Mouse (Mus musculus) kidney, embryonic 15.5 days (tissue): Measurements from ENCODE around the gene Mrpl21. TPM values are rescaled to one million over a fixed set of nuclear protein-coding genes. Genes with fewer than 3 reads are reported as not detected.

Experiments
- ATAC-seq: fragments of 200-750 bp; cut with Nextera tagmentation; replicated peaks from 2 replicates; pipeline ENCODE4 v1.8.0; 2017; ENCODE audit warnings: moderate TSS enrichment; ENCODE audit not compliant: low FRiP score
- H3K27ac ChIP-seq: fragments of 300-500 bp; sonication (generic); 2 replicates; pipeline ENCODE4 v1.5.1; 2015; ENCODE audit warnings: mild to moderate bottlenecking, inconsistent platforms
- H3K27me3 ChIP-seq: fragments of 300-500 bp; sonication (generic); 2 replicates; pipeline ENCODE4 v1.6.1; 2015; ENCODE audit warnings: inconsistent platforms
- H3K36me3 ChIP-seq: fragments of 300-500 bp; sonication (generic); 2 replicates; pipeline ENCODE4 v1.6.1; 2015; ENCODE audit warnings: inconsistent platforms
- H3K4me1 ChIP-seq: fragments of 300-500 bp; sonication (generic); 2 replicates; pipeline ENCODE4 v1.6.1; 2015; ENCODE audit warnings: inconsistent platforms
- H3K4me2 ChIP-seq: fragments of 300-500 bp; sonication (generic); 2 replicates; pipeline ENCODE4 v1.6.1; 2015; ENCODE audit warnings: moderate library complexity, mild to moderate bottlenecking, inconsistent platforms
- H3K4me3 ChIP-seq: fragments of 300-500 bp; sonication (generic); replicated peaks from 2 replicates; pipeline ENCODE4 v1.5.1; 2015; ENCODE audit warnings: mild to moderate bottlenecking, inconsistent platforms
- H3K9ac ChIP-seq: fragments of 300-500 bp; sonication (generic); 2 replicates; pipeline ENCODE4 v1.6.1; 2015; ENCODE audit warnings: mild to moderate bottlenecking, inconsistent platforms
- H3K9me3 ChIP-seq: fragments of 300-500 bp; sonication (generic); replicated peaks from 2 replicates; pipeline ENCODE4 v1.6.1; 2016; ENCODE audit warnings: inconsistent platforms
- WGBS: fragments of 180-500 bp; shearing (Covaris S2); methylation state at CpG from one replicate; pipeline ENCODE4 v1.1.7; 2015; ENCODE audit warnings: mixed read lengths; 5-methylcytosine and 5-hydroxymethylcytosine counted together
- polyA plus RNA-seq: library from polyadenylated mRNA; unstranded; fragments of >200 nt; fragmentation: Nextera tagmentation; extraction: Ambion mirVana; gene quantifications from 2 replicates; pipeline ENCODE4 v1.2.1, GENCODE M21; 2015

Gene Mrpl21
- polyA plus RNA-seq, 1 experiment from 2014 or later = 126 TPM

DNA sequence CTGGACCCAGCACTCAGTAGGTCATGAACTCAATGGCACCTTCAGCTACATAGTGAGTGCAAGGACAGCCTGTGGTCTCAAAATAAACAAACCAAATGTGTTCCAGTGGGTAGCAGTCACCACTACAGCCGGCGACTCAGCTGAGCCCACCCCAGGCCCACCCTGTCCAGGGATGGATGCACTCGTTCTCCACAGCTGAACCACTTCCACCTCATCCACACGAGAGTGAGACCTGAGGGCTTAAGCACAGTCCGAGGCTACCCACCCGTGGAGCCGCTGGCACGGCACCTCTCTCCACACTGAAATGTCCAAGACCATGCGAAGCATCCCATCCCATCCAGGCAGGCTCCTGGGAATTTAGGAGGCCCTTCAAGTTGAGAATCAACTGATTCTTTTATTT, 13.4 kb upstream of the Mrpl21 start:
- Histone ChIP-seq H3K27ac (no peak overlapping the region), H3K4me2 (no peak overlapping the region), H3K9me3 (no peaks in the 10 kb centered on the region), H3K4me1 (no peaks in the 10 kb centered on the region), H3K9ac (no peak overlapping the region), H3K27me3 (no peaks in the 10 kb centered on the region), H3K4me3 (no peak overlapping the region), H3K36me3 (peaks cover 97% of the 10 kb centered on the region)
- ATAC-seq = no peak
- 93% methylated on average over 9 of the region's 9 CpGs for WGBS

DNA sequence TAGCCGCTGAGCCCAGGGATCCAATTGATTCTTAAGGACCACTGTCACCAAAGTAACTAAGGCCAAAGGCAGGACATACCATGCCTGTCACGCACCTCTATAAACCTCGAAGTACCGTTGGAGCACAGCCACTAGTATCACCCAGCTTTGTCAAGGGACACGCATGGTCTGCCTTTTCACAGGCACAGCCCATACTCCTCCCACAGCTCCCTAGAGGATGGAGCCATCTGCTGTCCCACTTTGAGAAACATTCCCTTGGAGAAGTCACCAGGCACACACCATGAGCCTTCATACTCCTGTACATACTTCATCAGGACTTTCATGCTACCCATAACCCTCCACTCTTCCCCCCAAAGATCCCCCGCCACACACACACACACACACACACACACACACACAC, 12.9 kb upstream of the Mrpl21 start:
- Histone ChIP-seq H3K4me1 (no peaks in the 10 kb centered on the region), H3K4me2 (no peak overlapping the region), H3K27me3 (no peaks in the 10 kb centered on the region), H3K9me3 (no peaks in the 10 kb centered on the region), H3K36me3 (peaks cover 97% of the 10 kb centered on the region), H3K9ac (no peak overlapping the region), H3K27ac (no peak overlapping the region), H3K4me3 (no peak overlapping the region)
- WGBS = 95% methylated on average over 6 of the region's 6 CpGs
- no peak for ATAC-seq

DNA sequence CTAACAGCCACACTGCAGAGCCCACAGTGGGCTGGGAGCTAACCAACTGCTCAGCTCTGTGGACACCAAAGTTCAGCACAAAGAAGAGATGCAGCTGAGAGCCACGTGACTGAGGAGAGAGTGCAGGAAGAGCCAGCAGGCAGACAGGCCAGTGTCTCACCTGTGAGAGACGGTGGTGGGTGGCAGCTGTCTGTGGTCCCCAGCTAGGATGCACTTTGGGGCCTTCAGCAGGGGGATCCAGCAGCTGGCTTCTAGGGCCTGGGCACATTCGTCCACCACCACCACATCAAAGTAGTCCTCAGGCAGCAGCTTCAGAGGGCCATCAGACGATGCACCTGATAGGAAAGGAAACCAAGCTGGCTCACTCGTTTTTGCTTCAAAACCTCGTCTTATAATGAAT, 11.3 kb upstream of the Mrpl21 start:
- 89% methylated on average over 6 of the region's 6 CpGs for WGBS

DNA sequence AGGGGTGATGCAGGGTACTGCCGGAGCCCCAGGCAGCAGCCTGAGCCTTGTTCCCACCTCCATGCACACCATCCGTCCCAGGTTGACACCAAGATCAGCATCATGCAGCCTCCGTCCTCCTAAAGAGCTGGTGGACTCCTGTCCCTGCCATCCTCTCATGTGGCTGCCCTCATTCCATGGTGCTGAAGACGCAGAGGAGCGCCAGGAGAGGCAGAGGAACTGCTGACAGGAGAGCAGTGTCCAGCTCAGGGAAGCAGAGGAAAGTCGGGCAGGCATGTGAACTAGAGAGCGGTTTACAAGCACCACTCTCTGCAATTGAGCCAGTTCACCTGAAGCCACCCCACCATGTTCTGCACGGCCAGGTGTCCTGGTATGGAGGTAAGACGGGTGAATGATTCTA, 9.4 kb upstream of the Mrpl21 start:
- Histone ChIP-seq H3K9me3 (no peaks in the 10 kb centered on the region), H3K27ac (no peak overlapping the region), H3K9ac (no peak overlapping the region), H3K27me3 (no peaks in the 10 kb centered on the region), H3K36me3 (peaks cover 96% of the 10 kb centered on the region), H3K4me3 (no peak overlapping the region), H3K4me2 (no peak overlapping the region), H3K4me1 (no peaks in the 10 kb centered on the region)
- WGBS = 91% methylated on average over 9 of the region's 9 CpGs
- no peak for ATAC-seq

More for the DNA sequence above, 11.3 kb upstream of the Mrpl21 start:
- H3K36me3 ChIP-seq = peaks cover 96% of the 10 kb centered on the region
- H3K4me2 ChIP-seq = no peak overlapping the region
- H3K27ac ChIP-seq = no peak overlapping the region
- H3K4me3 ChIP-seq = no peak overlapping the region
- no peaks in the 10 kb centered on the region for H3K9me3 ChIP-seq
- H3K27me3 ChIP-seq = no peaks in the 10 kb centered on the region
- no peak overlapping the region for H3K9ac ChIP-seq
- no peaks in the 10 kb centered on the region for H3K4me1 ChIP-seq
- no peak for ATAC-seq

DNA sequence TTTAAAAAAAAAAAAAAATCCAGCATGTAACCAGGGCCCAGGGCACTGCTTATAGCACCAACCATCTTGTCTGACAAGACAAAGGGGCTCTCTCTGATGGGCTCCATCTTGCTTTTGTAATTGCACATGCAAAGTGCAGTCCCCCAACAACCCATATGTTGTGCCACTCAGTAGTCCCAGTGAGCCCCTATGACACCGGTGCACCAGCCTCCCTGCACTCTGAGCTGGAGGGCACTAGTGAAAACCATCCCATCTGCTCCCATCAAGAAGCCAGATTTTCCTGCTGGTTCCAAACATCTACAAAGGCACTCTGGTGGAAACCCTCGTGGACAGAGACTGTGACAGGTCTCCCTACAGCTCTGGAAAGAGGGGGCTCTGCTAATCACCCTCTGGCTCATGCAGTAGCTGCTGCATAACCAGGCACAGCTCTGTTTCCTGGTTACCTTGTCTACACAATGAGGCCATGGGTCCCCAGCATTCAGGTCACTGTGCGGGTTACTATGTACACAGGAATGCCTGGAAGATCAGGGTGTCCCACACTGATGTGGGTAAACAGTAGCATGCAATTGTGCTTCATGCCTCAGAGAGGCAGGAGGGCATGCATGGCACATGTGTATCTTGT, 6.8 kb upstream of the Mrpl21 start:
- no peaks in the 10 kb centered on the region for H3K27me3 ChIP-seq
- H3K36me3 ChIP-seq = peaks cover 92% of the 10 kb centered on the region
- no peak for ATAC-seq

DNA sequence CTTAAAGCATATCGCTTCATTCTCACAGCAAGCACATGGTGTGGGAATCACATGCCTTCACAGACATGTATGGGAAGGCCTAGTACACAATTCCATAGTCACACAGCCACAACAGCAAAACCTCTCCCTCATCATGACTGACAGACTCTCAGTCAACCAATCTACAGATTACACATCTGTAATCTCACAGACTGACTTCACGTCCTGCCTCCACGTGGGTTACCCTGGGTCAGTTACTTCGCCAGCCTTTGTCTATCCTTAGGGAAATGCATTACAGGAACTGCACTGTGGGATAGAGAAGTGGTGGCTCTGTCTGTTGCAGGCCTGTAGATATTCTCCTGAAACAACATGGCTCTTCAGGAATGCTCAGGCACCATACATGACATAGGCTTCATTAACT, 815 bp upstream of the Mrpl21 start:
- H3K27me3 ChIP-seq = no peaks in the 10 kb centered on the region

More for the DNA sequence above, 6.8 kb upstream of the Mrpl21 start:
- H3K4me2 ChIP-seq = no peak overlapping the region
- H3K4me3 ChIP-seq = no peak overlapping the region
- H3K4me1 ChIP-seq = no peaks in the 10 kb centered on the region
- H3K9me3 ChIP-seq = no peaks in the 10 kb centered on the region
- WGBS = 91% methylated on average over 3 of the region's 3 CpGs
- no peak overlapping the region for H3K9ac ChIP-seq
- H3K27ac ChIP-seq = no peak overlapping the region

DNA sequence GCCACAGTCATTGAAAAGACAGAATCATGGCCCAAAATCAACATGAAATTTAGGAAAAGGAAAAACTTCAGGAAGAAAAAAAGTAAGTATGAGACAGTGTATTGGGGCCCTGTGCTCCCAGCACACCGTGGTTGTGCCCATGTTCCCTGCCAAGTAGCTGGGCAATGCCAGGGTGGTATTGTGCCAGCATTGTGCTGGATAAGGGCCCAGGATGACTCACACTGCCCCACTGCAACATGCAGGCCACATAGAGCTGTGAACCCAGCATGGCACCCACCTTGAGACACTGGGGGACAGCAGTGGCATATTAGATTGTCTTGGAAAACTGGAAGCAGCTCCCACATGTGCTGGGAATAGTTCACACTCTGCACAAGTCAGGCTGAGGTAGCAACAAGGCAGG, 6.3 kb downstream of the Mrpl21 start:
- no peaks in the 10 kb centered on the region for H3K9me3 ChIP-seq
- H3K36me3 ChIP-seq = peaks cover 80% of the 10 kb centered on the region
- no peaks in the 10 kb centered on the region for H3K4me1 ChIP-seq
- H3K9ac ChIP-seq = no peak overlapping the region
- no peak overlapping the region for H3K27ac ChIP-seq
- no peaks in the 10 kb centered on the region for H3K27me3 ChIP-seq
- no peak for ATAC-seq
- WGBS = 100% methylated on average over 1 of the region's 1 CpGs
- H3K4me3 ChIP-seq = no peak overlapping the region
- H3K4me2 ChIP-seq = no peak overlapping the region

More for the DNA sequence above, 815 bp upstream of the Mrpl21 start:
- no peak for ATAC-seq
- peak overlapping the region; percentile 80 for H3K4me2 ChIP-seq
- WGBS = 74% methylated on average over 4 of the region's 4 CpGs
- H3K9ac ChIP-seq = peak overlapping the region; percentile 85
- peaks cover 20% of the 10 kb centered on the region for H3K4me1 ChIP-seq
- no peaks in the 10 kb centered on the region for H3K9me3 ChIP-seq
- H3K4me3 ChIP-seq = peak overlapping the region; percentile 96
- peaks cover 61% of the 10 kb centered on the region for H3K36me3 ChIP-seq
- H3K27ac ChIP-seq = no peak overlapping the region

DNA sequence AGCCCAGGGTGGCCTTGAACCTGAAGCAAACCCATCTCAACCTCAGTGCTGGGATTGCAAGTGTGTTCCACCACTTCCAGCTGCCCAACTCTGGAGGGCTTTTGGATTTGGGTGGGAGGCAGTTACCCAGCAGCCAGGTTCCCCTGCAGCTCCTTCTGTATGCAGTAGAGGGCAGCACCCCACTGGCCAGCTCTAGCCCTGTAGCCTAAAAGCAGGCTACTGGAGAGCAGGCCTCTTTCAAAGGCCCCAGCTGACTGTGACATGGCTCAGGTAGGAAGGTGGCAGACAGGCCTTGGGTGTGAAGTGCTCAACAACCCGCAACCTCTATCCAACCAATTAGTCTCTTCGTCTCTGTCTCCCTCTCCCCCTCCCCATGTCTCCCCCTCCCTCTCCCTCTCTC, 9.3 kb downstream of the Mrpl21 start:
- no peak overlapping the region for H3K27ac ChIP-seq
- no peak overlapping the region for H3K9ac ChIP-seq
- H3K4me3 ChIP-seq = no peak overlapping the region
- H3K9me3 ChIP-seq = no peaks in the 10 kb centered on the region
- 65% methylated on average over 2 of the region's 2 CpGs for WGBS
- peaks cover 54% of the 10 kb centered on the region for H3K36me3 ChIP-seq
- H3K4me2 ChIP-seq = no peak overlapping the region
- no peaks in the 10 kb centered on the region for H3K4me1 ChIP-seq
- H3K27me3 ChIP-seq = no peaks in the 10 kb centered on the region
- peak; percentile 76; the same call in 1 of the 2 replicates for ATAC-seq

DNA sequence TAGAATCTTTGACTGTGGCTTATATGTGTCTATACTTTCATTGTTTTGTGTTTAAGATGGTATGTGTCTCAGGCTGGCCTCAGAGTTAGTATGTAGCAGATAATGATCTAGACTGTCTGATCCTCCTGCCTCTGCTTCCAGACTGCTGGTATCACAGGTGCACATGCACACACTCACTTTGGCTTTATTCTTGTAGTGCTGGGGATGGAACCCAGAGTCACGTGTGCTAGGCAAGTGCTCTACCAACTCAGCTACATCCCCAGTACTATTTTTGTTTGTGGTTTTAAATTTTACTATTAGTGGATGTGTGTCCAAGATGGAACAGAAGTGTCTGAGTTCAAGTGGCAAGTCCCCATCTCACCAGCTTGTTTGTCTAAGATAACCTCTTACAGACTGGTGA, 10.3 kb downstream of the Mrpl21 start:
- Histone ChIP-seq H3K27ac (no peak overlapping the region), H3K9me3 (no peaks in the 10 kb centered on the region), H3K36me3 (peaks cover 44% of the 10 kb centered on the region), H3K27me3 (no peaks in the 10 kb centered on the region), H3K4me2 (no peak overlapping the region), H3K9ac (no peak overlapping the region), H3K4me3 (no peak overlapping the region), H3K4me1 (no peaks in the 10 kb centered on the region)
- ATAC-seq = no peak
- 90% methylated on average over 1 of the region's 1 CpGs for WGBS

DNA sequence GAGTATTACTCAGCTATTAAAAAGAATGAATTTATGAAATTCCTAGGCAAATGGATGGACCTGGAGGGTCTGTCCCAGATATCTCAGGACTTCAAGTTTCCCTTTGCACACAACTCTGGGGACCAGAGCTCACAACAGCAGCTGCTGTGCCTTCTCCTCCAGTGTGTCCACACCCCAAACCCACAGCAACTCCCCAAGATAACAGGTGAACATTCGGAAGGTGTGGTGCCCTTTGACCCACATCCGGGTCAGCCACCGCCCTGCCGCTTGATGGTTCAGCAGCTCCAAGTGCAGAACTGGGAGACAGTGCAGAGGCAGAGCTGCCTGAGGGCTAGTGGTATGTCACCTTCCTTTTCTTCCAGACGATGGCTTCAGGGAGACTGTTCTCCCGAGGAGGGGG, 12.5 kb downstream of the Mrpl21 start:
- H3K27me3 ChIP-seq = no peaks in the 10 kb centered on the region
- H3K9me3 ChIP-seq = no peaks in the 10 kb centered on the region
- no peak overlapping the region for H3K27ac ChIP-seq
- no peak for ATAC-seq
- no peak overlapping the region for H3K4me3 ChIP-seq
- H3K9ac ChIP-seq = no peak overlapping the region
- 80% methylated on average over 6 of the region's 6 CpGs for WGBS
- no peak overlapping the region for H3K4me2 ChIP-seq
- H3K36me3 ChIP-seq = peaks cover 22% of the 10 kb centered on the region
- H3K4me1 ChIP-seq = no peaks in the 10 kb centered on the region

DNA sequence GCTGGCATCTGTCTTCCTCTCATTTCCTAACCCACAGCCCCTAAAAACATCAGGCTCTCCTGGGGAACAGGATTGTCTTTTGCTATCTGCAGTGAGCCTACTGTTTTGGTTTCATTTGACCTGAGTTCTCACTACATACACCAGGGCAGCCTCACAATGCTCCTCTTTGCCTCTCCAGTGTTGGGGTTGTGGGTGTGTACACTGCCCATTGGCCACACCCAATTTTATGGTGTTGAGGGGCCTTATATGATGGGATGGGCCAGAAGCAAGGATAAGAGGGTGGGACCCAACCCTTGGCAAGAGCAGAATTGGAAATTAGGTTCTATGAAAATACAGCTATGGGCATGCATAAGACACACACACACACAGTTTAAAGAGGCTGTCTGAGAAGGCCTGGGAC, 14.3 kb downstream of the Mrpl21 start:
- Histone ChIP-seq H3K9ac (no peak overlapping the region), H3K9me3 (no peaks in the 10 kb centered on the region), H3K27ac (no peak overlapping the region), H3K4me1 (no peaks in the 10 kb centered on the region), H3K36me3 (peaks cover 6% of the 10 kb centered on the region), H3K27me3 (no peaks in the 10 kb centered on the region), H3K4me2 (no peak overlapping the region), H3K4me3 (no peak overlapping the region)
- ATAC-seq = no peak

DNA sequence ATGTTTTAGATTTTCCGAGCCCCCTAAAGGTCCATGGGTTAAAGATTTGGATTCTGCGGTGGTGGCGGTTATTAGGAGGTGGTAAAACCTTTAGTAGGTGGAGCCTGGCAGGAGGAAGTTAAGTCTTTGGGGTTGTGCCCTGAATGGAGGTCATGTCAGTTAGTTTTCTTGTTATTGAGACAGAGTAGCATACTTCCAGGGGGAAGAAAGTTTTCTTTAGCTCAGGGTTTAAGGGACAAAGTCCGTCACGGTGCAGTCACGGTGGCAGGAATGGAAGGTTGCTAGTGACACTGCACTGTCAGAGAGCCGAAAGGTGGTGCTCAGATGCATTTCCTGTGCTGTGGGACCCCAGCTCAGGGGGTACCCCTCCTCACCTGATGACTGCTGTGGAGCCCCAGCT, 15.1 kb downstream of the Mrpl21 start:
- 85% methylated on average over 7 of the region's 7 CpGs for WGBS
- H3K9ac ChIP-seq = no peak overlapping the region
- no peaks in the 10 kb centered on the region for H3K4me1 ChIP-seq
- H3K4me2 ChIP-seq = no peak overlapping the region
- H3K27me3 ChIP-seq = no peaks in the 10 kb centered on the region
- H3K9me3 ChIP-seq = no peaks in the 10 kb centered on the region
- H3K36me3 ChIP-seq = no peaks in the 10 kb centered on the region
- H3K27ac ChIP-seq = no peak overlapping the region
- ATAC-seq = no peak
- no peak overlapping the region for H3K4me3 ChIP-seq

DNA sequence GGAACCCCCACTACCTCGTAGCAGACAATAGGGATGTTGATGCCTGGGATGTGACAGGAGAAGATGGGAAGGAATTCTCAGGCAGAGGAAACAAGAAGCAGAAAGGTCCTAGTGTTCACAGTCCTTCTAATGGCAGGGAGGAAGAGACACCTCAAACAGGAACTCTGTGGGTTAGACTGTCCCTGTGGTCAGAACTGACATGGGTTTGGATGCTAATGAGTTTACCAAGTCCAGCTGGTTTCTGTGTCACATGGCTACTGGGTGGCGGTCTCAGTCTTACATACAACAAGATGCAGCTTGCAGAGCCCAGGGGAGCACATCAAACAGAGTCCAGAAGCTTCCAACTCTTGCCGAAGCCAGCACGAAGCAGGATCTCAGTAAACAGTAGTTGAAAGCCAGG, 21.3 kb downstream of the Mrpl21 start:
- no peak overlapping the region for H3K9ac ChIP-seq
- no peak overlapping the region for H3K27ac ChIP-seq
- ATAC-seq = no peak
- H3K4me2 ChIP-seq = no peak overlapping the region
- no peaks in the 10 kb centered on the region for H3K27me3 ChIP-seq
- no peaks in the 10 kb centered on the region for H3K36me3 ChIP-seq
- peaks cover 6% of the 10 kb centered on the region; the same call in 1 of the 2 replicates for H3K4me1 ChIP-seq
- 78% methylated on average over 4 of the region's 4 CpGs for WGBS
- no peaks in the 10 kb centered on the region for H3K9me3 ChIP-seq
- H3K4me3 ChIP-seq = no peak overlapping the region
